In the genomic region with DNA sequence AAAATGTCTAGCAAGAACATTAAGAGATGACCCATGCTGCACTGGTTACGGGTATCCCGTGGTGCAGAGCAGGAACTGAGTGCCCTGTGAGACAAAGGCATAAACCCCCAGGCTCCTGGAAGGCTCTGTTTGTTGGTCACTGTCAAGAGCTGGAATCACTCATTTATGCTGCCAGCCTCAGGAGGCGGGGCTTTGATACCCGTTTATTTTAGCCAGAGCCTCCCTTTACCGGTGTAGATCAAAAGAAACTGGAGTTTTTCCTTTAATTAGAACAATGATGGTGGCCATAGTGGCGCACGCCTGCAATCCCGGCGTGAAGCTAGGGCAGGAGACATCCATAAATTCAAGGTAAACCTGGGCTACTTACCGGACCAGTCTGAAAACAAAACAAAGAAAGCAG, we compare ENCODE assay signal across 13 mouse cellular contexts. TPM values are rescaled to one million over a fixed set of nuclear protein-coding genes. Genes with fewer than 3 reads are reported as not detected.
"Had no signal": no experiment of that assay in that cellular context is flagged by ENCODE, and none has a peak within 500 bp of the region (broad histone marks: within the 10 kb centered on the region; RNA-seq: fewer than 3 reads in every experiment).

No protein-coding gene starts in this region.

- H3K27me3 ChIP-seq: limb, embryonic 12.5 days; liver, embryonic 15.5 days; midbrain, embryonic 13.5 days; stomach, embryonic 15.5 days had no signal

- H3K27ac ChIP-seq: liver, embryonic 15.5 days; midbrain, embryonic 13.5 days; stomach, embryonic 15.5 days had no signal

- H3K9me3 ChIP-seq: limb, embryonic 12.5 days; liver, embryonic 15.5 days; midbrain, embryonic 13.5 days; stomach, embryonic 15.5 days had no signal

- H3K4me2 ChIP-seq: limb, embryonic 12.5 days; liver, embryonic 15.5 days; midbrain, embryonic 13.5 days; stomach, embryonic 15.5 days had no signal

- ATAC-seq: midbrain, embryonic 13.5 days had no signal

- H3K4me3 ChIP-seq: layer of hippocampus, adult 2 months; limb, embryonic 12.5 days; liver, embryonic 15.5 days; midbrain, embryonic 13.5 days; stomach, embryonic 15.5 days had no signal

- DNase-seq: kidney, postnatal 4 days; lung, adult 2 months; right cerebral cortex, postnatal 14 days; thymus, adult 18-20 months; thymus, postnatal 14 days had no signal

- H3K9ac ChIP-seq: liver, embryonic 15.5 days; midbrain, embryonic 13.5 days; stomach, embryonic 15.5 days had no signal

RNA-seq across cellular contexts. Expression of a gene that starts 57.8 kb away (rescaled TPM):
- polyA plus RNA-seq: kidney, embryonic 14.5 days; spleen, adult 2 months; urinary bladder, adult 2 months had no signal
